Mouse (Mus musculus) liver, embryonic 14.5 days (tissue): ENCODE measurements around the gene Astn2.

Experiments used
- CTCF ChIP-seq: IDR thresholded peaks from 2 replicates; pipeline ENCODE4 v1.5.1; 2016; ENCODE audit warnings: antibody characterized with exemption, low read depth, control low read depth
- EP300 ChIP-seq: IDR thresholded peaks from 2 replicates; pipeline ENCODE4 v1.6.1; 2016; ENCODE audit warnings: antibody characterized with exemption, low read depth

DNA sequence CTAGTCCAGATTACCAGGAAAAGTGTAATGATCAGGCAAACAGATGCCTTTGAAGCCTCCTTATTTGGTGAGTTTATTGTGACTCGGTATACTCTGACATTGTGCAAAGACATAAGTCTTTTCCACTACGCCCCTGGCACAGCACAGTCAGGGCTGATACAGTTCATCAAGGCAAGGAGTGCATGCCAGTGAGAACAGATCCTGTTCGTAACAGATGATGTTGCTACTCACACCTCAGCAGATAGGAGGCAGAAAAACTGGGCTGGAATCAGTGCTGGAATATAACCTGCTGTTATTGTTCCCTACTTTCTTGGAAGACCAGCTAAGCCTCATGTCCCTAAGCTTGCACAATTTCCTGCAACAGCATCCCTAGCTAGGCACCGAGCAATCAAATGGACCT, 565.6 kb downstream of the Astn2 start:
- TF ChIP-seq CTCF (no peak), EP300 (no peak)
